Mouse (Mus musculus) adrenal gland, postnatal 25 days (tissue): ENCODE results near the gene Ap3d1. TPM values are rescaled to one million over a fixed set of nuclear protein-coding genes. Genes with fewer than 3 reads are reported as not detected.

Experiments
- DNase-seq: peaks from one replicate; pipeline ENCODE4 v3.0.0; 2021; ENCODE audit warnings: mixed read lengths
- long read RNA-seq: library from polyadenylated mRNA; stranded (forward); transcript quantifications from one replicate; pipeline ENCODE4 v2.0.0, GENCODE M21; 2021
- total RNA-seq: library from RNA; stranded (reverse); gene quantifications from 2 replicates; pipeline ENCODE4 v1.2.3, GENCODE M21; 2021

The Ap3d1 gene
- 94.4 and 102 TPM in 2 replicates for total RNA-seq
- long read RNA-seq, full-length matches to known transcripts, result 4 of 35 reads
- long read RNA-seq, partial matches to known transcripts, result 24 of 35 reads
- long read RNA-seq, other reads (novel, unspliced or antisense), result 7 of 35 reads

DNA sequence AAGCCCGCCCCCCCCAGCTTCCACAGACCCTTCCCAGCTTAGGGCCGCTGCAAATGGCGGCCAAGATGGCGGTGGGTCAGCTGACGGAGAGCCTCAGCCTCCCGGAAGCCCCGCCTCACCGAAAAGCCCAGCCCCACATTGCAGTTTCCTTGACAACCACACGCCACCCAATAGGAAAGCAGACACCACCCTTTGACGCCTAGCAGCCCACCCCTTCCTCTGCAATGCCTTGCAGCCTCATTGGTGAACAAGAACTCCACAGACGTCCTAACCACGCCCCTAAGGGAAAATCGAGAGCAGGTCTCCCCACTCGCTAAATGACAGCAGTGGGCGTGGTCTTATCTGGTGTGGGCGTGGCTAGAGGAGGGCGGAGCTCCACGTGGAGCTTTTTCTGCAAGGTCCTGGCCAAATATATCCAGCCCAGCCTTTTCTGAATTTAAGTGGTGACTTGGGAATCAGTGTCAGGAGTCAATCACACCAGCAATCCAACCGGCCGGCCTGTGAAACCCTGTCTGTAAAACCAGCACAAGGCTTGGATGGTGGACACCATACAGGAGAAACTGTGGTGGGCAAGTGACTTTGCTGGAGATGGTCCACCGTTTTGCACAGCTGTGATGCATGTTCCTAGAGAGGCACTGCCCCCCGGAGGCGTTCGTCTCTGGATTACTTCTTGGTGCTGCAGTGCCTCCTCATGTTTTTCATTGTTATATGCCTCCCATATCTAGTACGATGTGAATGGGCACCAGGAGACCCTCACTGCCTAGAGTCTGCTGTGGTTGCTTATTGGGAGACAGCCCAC is at the start of gene Ap3d1:
Gene Ap3d1 (minus strand): TSS at position 85 of the 799 bp plus-strand sequence.
- peak; percentile 94 for DNase-seq

DNA sequence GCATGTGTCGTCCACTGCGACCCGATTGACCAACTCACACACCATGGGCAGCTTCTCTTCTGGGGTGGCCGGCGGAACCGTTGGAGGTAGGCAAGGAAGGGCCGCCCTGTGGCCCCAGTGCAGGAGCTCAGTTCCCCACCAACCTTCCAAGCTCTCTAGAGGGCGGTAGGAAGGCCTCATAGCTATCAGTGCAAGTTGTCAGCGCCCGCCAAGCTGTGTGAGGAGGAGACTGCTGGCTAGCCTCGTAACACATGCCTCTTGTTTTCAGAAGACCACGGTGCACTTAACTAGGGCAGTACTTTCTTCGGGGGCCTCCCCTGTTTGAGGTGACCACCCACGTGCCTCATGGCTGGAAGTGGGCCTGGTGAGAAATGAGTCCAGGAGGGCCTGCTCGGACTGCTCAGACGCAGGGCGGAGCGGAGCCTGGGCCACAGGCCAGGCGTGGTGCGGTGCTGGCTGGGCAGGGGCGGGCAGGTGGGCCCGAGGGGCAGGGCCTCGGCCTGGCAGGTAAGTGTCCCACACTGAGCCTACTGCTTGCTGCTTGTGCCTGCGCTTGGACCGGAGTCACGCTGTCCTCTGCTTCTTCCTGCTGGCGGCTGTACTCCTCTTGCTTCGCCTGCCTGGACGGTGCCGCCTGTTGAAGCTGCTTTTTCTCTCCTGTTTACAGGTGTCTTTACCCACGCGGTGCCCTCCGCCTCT is 49.6 kb upstream of the Ap3d1 start:
- no peak for DNase-seq

DNA sequence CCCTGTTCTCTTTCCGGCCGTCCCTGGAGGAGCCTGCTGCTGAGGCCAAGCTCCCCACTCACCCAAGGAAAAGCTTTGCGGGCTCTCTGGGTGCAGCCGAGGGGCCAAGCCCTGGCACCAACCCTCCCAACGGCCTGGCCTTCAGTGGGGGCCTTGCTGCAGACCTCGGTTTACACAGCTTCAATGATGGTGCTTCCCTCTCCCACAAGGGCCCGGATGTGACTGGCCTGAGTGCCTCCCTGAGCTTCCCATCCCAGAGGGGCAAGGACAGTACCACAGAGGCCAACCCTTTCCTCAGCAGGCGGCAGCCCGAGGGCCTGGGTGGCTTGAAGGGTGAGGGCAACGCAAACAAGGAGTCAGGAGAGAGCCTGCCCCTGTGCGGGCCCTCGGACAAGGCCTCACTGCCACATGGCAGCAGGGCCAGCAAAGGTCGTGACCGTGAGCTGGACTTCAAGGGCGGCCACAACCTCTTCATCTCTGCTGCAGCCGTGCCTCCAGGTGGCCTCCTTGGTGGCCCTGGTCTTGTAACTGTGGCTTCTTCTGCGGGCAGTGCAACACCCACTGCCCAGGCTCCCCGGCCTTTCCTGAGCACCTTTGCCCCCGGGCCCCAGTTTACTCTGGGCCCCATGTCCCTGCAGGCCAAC is 48.8 kb upstream of the Ap3d1 start:
- DNase-seq, result no peak

DNA sequence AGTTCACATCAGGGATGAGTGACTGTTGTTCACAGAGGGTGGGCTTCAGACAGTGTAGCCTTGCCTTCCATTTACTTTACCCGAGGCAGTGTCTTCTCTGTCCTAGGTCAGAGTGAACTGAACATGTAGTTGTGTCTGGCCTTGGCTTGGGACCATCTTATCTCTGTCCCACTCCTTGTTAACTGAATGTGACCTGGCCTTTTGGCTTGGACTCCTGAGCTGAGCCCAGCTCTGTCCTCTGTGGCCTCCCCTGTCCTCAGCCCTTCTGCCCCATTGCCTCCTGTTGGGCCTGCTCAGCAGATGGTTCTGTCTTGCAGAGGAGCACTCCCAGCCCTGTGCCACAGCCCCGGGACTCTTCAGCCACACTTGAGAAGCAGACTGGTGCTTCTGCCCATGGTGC is 45.5 kb upstream of the Ap3d1 start:
- no peak for DNase-seq

DNA sequence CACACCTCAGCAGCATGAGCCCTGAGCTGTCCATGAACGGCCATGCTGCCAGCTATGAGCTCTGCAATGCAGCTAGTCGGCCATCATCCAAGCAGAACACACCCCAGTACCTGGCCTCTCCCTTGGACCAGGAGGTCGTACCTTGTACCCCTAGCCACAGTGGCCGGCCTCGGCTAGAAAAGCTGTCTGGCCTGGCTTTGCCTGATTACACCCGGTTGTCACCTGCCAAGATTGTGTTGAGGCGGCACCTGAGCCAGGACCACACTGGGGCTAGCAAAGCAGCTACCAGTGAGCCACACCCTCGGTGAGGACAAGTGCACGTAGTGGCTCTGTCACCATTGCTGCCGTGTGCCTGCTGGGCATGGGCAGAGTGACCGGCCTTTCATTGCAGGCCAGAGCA is 43.9 kb upstream of the Ap3d1 start:
- no peak for DNase-seq

DNA sequence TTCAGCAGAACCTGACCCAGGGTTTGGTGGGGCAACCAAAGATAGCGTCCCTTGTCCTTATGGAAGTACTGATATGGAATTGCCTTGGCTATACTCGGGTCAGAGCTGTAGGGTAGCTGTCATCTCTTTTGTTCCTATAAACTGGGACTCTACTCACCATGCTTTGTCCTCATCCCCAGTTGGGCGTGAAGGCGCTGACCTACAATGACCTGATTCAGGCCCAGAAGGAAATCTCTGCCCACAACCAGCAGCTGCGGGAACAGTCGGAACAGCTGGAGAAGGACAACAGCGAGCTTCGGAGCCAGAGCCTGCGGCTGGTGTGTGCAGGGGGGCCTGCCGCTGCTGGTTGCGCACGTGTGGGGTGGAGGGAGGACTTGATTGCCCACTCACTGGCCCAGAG is 42.8 kb upstream of the Ap3d1 start:
- DNase-seq, result no peak

DNA sequence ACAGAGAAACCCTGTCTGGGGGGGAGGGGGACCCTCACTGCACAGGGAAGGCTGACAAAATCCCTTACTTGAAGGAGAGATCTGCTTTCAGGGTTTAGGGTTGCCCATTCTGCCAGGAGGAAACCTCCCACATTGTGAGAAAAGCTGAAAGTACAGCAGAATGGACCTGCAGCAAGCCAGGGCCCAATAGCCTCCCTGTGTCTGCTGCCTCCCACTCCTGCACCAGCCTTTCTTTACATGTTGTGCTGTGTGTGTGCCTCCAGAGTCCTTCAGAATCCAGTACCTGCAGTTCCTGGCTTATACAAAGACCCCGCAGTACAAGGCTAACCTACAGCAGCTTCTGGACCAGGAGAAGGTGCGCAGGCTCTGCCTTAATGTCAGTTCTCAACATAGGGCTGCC is 42.2 kb upstream of the Ap3d1 start:
- no peak for DNase-seq

DNA sequence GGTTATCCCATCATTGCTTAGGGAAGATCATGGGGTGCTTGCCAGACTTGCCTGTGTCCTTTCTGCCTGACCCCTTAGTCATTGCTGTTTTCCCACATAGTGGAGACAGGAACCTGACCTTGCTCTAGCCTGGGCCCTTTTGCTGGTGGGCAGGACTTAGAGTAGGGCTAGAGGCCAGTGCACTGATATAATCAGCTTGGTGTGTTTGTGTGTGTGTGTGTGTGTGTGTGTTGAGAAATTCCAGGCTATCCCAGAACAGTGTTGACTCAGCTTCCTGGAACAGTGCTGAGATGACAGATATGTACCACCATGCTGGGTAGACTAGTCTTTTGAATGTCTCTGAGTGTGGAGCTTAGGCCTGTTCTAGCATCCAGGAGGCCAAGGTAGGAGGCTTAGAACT is 37.5 kb upstream of the Ap3d1 start:
- DNase-seq, result peak; percentile 49

DNA sequence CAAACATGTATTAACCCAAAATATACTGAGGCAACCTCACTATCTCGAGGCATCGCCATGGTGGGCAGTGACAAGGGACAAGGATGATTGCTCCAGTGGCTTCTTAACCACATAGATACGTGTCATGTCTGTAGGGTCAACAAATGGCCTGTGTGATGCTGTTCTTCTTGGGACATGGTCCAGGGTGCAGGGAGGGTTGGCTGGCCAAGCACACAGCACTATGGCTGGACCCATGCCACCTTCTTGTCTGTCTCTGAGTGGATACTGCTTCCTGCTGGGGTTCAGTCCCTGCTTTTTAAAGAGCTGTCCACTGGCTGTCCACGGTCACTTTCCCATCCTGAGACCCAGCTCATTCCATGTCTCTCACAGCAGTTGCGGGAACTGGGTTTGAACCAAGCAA is 35.1 kb upstream of the Ap3d1 start:
- no peak for DNase-seq

DNA sequence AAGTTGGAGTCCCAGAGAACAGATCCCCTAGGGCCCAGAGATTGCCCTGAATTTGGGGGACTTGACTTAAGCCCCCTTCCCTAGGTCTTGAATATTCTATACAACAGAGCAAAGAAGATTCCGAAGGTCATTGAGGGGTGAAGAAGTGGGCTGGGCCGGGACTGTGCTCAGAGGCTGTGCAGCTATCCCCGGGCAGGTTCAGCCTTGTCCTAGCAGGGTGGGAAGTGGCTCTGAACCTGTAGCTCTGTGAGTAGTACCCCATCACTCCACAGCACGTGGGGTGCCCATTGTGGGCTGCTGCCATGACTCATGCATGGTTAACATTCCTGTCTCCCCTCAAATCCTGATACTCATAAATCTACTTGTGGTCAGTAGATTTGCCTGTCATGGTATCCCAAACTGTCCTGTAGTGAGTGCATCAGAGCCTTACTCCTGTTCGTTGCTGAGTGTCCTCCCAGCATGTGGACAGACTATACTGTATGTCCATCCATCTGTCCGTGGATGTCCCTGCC is 34.4 kb upstream of the Ap3d1 start:
- no peak for DNase-seq

DNA sequence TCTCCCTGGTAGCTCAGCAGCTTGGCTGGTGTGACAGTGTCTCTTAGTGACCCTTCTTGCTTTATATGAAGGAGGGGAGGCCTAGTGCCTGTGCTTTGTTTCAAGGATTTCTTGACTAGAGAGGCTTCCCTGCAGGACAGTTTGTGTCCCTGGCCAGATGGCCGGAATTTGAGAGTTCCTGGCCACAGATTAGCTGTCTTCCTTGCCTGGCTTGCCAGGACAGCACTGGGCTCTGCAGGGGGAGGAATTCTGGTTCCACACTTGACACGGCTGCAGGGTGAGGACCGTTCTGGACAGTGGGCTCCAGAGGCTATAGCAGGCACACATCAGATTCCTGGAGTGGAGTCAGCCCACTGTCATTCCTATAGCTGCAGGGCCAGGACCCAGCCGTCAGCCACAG is 33.7 kb upstream of the Ap3d1 start:
- no peak for DNase-seq

DNA sequence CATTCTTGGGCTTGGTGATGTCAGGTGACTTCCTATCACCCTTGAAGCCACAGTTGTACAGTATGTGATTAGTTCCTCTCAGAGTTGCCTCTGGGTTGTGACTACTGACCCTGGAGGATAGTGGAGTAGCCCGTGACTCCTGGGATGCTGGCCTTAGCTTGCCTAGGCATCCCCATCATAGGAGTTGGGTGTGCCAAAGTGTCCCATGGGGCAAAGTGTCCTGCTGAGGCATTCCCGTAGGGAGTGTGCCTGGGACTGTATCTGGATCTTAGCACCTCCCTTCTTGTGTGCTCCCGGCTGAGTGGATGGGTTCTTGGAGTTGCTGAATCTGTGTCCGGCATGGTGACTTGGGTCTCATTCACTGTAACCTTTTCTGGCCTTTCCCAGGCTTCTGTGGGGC is 32.9 kb upstream of the Ap3d1 start:
- no peak for DNase-seq

DNA sequence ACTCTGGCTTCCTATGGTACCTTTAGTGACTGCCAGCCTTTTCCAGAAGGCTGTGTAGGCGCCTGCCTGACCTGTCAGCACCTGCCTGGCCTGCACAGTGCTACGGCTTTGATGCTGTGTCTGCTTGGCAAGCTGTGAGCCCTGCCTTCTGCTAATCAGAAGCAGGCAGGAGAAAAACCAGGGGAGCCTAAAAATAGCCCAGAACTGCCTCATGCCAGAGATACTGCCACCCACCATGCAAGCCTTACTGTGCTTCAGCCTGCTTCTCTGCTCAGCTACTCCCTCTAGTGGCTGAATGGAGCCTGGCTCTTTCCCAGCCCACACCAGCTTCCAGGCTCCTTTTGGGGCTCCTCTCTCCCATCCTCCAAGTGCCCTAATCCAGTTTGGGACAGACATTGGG is 32.5 kb upstream of the Ap3d1 start:
- peak; percentile 79 for DNase-seq

DNA sequence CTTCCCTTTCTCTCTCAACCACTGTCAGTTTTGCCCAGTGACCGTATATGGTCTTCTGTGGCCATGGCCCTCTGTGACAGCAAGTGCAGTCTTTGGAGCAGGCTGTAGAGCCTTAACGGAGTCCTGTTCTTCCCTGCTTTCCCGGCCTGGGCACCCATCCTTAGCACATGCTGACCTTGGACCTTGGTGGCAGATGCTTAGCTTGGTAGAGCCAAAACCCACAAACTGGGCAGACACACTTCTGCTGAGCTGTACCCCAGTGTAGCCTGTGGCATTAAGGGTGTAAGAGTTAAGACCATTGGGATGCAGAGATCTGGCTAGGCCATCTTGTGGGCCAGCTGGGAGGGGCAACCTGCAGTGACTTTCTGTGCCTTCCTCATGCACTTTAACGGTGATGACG is 31.8 kb upstream of the Ap3d1 start:
- no peak for DNase-seq

DNA sequence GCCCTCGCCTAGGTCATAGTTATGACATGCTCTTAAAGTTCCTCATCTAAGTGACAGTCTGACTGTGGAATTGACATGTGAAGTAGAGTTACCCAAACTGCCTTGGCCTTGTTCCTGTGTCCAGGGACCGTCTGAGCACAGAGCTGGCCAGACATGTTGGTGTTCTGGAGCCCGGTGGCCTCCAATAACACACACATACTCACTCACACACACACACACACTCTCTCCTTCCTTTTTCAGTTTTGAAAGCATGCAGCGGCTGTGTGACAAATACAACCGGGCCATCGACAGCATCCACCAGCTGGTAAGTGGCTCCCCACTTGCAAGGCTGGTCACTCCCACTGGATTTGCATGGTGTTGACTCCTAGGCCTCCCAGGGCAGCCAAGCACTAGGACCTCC is 26.3 kb upstream of the Ap3d1 start:
- DNase-seq, result no peak

DNA sequence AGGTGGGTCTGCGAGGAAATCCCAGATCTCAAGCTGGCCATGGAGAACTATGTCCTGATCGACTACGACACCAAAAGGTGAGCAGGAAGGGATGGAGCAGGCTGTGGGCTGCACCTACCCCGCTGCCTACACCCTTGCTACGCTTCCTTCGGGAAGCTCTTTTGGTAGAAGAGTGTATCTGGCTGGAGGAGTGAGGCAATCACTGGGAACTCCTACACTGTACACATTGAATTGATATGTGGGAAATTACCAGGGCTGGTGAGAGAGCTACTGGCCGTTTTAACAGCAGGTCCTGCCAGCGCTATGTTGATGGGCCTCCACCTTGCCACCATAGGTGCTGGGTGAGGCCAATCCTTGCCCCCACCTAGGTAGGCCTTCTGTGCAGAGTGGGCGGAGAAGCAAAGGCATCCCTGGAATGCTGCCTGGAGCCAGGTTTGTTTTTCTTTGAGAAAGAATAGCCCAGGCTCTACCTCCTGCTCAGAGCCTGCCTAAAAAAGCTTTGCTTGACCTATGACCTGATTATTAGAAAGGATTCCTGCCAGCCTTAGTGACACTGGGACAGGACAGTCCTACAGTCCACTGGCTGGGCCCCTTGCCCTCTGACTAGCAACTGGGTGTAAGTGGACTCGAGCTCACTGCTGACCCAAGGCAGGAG is 24.2 kb upstream of the Ap3d1 start:
- DNase-seq, result no peak

DNA sequence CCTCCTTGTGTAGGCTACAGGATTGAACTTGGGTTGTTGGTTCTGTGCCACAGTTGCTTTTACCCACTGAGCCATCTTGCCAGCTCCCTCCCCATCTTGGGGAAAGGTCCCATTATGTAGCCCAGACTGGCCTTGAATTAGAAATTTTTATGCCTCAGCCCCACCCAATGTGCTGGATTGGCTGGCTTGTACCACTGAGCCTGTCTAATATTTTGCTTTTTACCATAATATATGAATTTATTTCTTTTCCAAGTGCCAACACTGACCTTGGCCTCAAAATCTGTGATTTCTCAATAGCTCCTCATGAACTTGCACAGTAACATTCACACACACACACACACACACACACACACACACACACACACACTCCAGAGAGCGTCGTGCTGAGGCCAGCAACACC is 23.7 kb upstream of the Ap3d1 start:
- peak; percentile 42 for DNase-seq

DNA sequence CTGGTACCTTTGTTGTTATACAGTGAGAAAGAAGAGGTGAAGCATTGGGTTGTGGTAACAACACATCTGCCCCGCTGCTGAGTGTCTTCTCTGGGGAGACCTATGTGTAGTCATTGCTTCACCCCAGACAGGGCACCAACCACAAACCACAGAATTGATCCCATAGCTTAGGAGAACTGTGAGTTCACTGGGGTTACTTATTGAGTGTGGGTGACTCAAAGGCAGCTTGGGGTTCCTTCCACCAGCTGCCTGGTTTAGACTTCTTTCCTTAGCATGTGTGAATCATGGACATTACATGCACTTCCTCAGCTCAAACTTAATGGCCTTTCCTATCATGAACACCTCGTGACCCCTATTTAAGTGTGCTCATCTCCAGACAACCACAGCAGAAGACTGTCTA is 21.4 kb upstream of the Ap3d1 start:
- DNase-seq, result no peak

DNA sequence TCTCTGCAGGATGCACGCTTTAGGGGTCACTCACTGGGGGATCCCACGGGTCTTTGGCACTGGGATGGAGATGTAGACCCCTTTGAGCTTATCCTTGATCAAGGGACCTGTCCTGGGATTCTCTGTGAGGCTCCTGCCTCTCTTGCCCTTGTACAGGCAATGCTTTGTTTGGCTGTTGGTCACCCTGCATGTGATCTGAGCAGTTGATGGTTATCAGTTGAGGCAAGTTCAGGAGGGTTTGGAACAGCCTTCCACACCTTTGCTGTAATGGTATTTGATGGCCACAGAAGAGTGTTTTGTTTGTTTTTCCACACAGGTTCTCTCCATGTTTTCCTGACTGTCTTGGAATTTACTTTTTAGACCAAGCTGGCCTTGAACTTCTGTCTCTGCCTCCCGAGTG is 19.8 kb upstream of the Ap3d1 start:
- no peak for DNase-seq

DNA sequence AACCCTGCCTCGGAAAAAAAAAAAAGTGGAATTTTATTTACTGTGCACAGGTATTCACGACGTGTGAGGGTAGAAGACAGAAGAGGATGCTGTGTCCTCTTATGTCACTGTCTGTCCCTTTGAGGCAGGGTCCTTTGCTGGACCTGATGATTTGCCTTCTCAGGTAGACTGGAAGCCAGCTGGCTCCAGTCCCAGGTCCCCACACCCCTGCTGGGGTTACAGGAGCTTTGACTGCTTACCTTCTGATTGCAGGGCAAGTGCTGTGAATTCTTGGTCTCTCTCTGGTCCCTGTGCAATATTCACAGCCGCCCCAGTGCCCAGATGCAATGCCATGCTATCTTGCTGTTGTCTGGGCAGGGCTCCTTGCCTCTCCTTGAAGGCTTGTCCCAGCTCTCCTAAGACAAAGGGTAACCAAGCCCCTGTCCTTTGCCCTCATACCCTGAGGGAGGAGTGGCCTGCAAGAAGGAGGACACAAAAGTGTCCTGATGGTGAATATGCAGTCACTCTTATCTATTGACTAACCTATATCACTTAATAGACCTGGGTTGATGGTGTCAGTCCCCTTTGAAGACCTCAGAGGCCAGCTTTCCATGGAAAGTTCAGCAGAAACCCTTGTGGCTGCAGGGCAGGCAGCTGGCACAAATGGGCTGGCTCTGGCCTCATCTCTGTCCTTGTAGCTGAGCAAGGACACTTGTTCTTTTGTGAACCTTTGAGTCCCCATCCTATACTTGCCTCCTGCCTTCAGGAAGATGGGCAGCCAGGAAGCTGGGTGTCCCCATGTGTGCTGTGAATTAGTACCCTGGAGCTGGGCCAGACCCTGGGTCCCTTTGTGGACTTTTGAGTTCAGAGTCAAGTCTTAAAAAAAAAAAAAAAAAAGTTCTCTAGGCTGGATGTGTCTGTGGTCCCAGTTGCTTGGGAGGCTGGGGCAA is 18.8 kb upstream of the Ap3d1 start:
- peak; percentile 50 for DNase-seq

DNA sequence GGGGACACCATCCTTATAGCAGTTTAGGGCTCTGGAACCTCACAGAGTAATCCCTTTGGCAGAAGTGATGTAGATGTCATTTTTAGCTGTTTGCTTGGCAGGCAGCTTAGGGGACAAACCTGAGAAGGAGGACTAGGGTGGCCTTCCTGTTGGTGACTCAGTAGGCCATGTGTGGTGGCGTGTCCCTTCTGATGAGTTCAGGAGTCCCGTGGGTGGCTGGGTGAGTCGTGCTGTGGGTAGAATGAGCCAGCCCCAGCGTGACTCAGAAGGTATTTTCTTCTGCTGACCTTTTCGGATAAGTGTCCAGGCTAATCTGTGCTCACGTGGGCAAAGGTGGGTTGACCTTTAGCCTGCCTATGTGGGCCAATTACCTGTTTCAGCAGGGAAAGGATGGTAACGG is 16.6 kb upstream of the Ap3d1 start:
- peak; percentile 63 for DNase-seq
